Mouse (Mus musculus): Measurements from ENCODE around the gene St8sia1.

- no peak for TF ChIP-seq USF1 (IDR thresholded peaks at IDR 0.05; ENCODE audit: low read depth, low read length)
- no peak for TF ChIP-seq POLR2A (IDR thresholded peaks at IDR 0.05; ENCODE audit: control insufficient read depth in 1 of 2, insufficient read depth in 1 of 2, low read depth in 1 of 2, low read length in 2 of 2, poor library complexity in 1 of 2)
Measured at GRCm38 (mm10) chr6:142977221-142977620, 13.0 kb upstream of the St8sia1 start.
